Mouse (Mus musculus): ENCODE results near the gene Sept14.

Sept14 gene

GRCm38 (mm10) chr5:129669453-129670035 is 38.8 kb downstream of the Sept14 start:
- DNase-seq (ENCODE audit: low read depth, low spot score): no peak

GRCm38 (mm10) chr5:129667851-129668250 is 40.5 kb downstream of the Sept14 start:
- no peak for DNase-seq (ENCODE audit: low read depth, low spot score)

DNA sequence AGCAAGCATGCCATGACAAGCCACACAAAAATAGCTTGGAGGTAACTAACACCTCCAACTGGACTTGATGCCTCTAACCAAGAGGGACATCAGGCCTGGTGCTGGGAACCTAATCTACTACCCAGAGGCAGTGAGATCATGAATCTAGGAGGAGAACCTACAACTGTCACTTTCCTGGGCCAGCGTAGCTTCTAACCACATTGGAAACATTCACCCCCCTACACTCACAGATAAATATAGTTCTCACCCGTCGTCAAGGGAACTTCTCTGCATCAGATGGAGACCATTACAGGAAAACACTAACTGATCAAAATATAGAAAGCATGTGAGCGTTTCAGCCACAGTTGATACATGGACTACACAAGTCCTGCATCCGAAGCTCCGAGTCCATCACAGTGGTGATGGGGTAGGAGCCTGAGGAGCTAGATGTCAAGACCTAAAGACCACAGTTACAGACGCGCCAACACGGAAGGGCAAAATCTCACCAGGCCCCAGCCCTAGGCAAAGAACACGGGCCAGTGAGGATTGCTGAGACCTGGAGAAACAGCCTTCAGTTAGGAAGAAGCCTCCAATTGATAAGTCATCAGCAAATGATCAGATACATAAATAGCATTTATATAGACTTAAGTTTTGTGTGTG is 41.9 kb downstream of the Sept14 start:
- no peak for DNase-seq (ENCODE audit: low read depth, low spot score)

- no peak for DNase-seq (ENCODE audit: low read depth, low spot score)
These were observed 44.2 kb downstream of the Sept14 start for GRCm38 (mm10) chr5:129664090-129664489.

DNA sequence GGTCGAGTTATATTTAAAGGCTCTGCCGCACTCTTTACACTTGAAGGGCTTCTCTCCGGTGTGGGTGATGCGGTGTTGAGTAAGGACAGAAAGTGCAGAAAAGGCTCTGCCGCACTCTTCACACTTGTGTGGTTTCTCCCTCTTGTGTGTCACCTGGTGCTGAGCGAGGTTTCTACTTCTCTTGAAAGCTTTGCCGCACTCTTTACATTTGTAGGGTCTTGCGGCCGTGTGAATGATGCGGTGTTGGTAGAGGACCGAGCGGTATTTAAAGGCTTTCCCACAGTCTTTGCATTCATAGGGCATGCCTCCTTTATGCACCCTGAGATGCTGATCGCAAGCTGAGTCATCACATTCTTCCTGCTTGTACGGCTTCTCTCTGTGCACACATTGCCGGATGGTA is 50.4 kb downstream of the Sept14 start:
- DNase-seq (ENCODE audit: low read depth, low spot score): no peak

DNA sequence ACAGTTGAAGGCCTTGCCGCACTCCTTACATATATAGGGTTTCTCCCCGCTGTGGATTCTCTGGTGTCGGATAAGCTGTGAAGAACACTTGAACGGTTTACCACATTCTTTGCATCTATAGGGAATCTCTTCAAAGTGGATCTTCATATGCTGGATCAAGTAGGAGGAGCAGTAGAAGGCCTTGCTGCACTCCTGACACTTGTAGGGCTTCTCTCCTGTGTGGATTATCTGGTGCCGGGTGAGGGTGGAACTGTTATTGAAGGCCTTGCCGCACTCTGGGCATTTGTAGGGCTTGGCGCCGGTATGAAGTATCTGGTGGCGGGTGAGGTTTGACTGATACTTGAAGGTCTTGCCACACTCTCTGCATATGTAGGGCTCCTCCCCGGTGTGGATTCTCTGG is 51.3 kb downstream of the Sept14 start:
- no peak for DNase-seq (ENCODE audit: low read depth, low spot score)

DNA sequence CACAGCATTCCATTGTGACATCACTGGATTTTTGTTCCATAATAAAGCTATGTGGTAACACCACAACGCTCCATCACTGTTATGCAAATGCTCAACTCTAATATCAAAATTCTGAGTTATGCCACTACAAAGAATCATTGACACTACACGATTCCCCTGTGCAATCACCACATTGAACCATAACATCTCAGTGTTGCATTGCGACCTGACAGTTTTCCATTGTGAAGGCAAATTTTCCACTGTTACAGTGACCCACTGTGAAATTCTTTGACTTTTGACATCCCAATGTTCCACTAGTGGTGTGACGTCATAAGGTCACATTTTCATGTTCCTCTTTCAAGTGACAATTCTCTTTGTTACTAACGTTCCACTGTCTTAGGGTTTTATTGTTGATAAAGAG is 57.5 kb downstream of the Sept14 start:
- no peak for DNase-seq (ENCODE audit: low read depth, low spot score)

Measured in mesoderm, embryonic 11.5 days (tissue).